Mouse (Mus musculus) myocyte (in vitro differentiated cells): ENCODE measurements around the gene Nsf.

Experiments
- POLR2A ChIP-seq: IDR thresholded peaks from one replicate; pipeline ENCODE4 v1.6.1; 2011; ENCODE audit warnings: low read depth, mild to moderate bottlenecking, control low read depth, moderate library complexity; ENCODE audit not compliant: insufficient read length
- POLR2AphosphoS2 ChIP-seq: IDR thresholded peaks from one replicate; pipeline ENCODE4 v1.6.1; 2011; ENCODE audit warnings: low read depth, control low read depth; ENCODE audit not compliant: insufficient read length

GRCm38 (mm10) chr11:103772505-103773386, 181.1 kb downstream of the Nsf start:
- no peak for TF ChIP-seq POLR2AphosphoS2
- no peak for TF ChIP-seq POLR2A
